Mouse (Mus musculus): Measurements from ENCODE around the gene Dda1.

Dda1 gene

DNA sequence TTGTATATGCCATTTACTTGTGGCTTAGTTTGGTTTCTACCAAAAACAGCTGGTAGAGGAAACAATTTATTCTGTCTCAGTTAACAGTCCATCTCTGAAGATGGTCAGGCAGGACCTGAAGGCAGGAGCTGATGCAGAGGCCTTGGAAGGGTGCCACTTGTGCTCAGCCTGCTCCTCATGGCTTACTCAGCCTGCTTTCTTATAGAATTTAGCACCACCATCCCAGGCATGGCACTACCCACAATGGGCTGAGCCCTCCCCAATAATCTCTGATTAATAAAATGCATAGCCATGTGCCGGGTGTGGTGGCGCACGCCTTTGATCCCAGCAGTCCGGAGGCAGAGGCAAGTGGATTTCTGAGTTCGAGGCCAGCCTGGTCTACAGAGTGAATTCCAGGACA lies 2.8 kb upstream of the Dda1 start:
- intact Hi-C loops (cut with DNase I): no loop called here

DNA sequence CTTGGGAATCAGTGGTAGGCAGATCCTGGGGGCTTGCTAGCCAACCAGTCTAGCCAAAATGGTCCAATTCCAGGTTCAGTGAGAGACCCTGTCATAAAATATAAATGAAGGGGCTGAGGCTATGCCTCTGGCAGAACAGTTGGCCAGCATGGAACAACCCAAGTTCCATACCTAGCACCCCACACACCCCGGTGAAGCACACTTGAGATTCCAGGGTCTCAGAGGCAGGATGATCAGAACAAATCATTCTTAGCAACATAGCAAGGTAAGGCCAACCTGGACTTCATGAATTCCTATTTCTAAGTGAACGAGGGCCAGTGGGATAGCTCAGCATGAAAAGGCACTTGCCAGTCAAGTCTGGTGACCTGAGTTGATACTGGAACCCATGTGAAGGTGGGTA lies 1.8 kb upstream of the Dda1 start:
- intact Hi-C loops (cut with DNase I): no loop called here

DNA sequence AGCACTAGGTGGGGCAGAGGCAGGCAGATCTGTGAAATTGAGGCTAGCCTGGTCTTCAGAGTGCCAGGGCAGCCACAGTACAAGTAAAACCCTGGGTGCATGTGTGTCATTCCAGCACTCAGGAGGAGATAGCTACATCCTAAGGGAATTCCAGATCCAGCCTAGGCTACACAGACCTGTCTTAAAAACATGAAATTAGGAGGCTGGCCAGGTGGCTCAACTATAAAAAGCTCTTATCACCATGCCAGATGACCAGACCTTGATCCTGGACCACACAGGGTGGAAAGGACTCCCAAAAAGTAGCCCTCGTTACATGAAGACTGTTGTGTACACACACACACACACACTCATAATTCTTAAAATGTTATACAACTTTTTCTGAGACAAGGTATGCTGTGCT lies 998 bp upstream of the Dda1 start:
- intact Hi-C loops (cut with DNase I): no loop called here

DNA sequence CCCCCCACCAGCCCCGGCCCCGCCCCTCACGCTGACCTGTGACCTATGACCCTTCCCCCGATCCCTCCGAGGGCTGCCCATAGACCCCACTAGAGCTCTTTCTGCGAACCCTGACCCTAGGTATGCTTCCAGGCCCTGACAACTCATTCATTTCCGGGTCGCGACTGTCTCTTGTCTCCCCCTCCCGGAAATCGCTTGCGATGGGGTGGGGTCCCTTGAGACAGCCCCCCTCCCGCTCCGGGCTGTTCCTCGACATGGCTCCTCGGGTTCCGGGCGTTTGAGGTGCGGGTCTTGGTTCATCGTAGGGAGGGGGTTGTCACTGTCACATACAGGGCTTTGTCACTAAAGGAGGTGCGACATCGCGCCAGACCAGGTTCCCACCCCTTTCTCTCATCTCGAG lies 412 bp downstream of the Dda1 start:
- intact Hi-C loops (cut with DNase I): no loop called here

DNA sequence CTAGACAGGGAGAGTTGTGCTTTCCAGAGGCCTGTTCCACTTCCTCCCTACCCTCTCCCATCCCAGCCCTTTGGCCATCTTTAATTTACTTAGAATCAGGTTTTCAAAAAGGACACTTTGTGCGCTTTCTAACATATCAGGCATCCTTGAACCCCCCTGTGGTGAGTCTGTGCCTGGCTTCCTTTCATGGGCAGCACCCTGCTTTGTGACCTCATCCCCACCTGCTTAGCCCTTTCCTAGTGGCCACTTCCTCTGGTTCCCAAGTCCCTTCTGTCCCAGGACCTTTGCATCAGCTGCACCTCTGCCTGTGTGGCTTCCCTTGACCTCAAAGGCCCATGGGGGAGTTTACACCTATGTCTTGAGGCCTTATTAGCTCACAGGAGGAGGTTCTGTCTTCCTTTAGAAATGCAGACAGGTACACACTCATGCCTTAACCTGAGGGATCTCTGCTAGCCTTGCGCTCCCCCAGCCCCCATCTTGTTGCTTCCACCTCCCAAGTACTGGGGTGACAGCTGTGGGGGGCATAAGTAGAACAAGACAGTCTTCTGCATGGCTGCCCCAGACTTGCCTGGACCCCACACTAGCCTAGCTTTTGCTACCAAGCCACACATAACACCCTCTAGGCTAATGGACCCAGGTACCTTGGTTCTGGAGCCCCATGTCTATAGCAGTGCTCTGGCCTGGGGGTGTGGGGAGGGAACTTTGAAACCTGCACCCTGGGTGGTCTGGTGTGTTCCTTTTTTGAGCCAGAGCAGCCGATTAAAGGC lies 1.3 kb downstream of the Dda1 start:
- intact Hi-C loops (cut with DNase I): no loop called here

DNA sequence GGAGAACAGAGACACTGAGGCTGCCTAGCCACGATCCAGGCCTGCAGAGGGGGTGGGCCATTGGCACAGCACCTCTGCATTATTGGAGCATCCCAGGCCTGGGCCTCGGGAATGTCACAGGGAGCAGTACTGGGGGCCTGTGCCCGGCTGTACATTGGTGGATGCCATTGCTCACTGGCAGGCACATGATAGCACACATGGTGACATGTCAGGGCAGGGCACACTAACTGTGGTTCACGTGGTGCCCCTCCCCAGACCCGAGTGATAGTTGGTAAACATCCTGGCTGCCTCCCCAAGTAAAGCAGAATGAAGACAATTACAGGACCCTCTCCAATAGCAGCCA lies 1.9 kb downstream of the Dda1 start:
- intact Hi-C loops (cut with DNase I): no loop called here

DNA sequence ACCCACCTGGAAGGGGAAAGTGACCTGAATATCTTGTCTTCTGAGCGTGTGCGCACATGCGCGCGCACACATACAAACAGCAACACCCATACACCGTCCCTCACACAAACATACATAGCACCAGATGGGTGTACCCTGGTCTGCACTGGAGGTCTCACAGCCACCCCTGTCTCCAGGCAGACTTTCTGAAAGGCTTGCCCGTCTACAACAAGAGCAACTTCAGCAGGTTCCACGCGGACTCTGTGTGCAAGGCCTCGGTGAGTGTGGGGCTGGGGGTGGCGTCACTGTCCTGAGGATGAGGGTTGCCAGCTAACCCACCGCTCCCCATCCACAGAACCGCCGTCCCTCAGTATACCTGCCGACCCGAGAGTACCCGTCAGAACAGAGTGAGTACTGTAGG lies 2.9 kb downstream of the Dda1 start:
- intact Hi-C loops (cut with DNase I): no loop called here

DNA sequence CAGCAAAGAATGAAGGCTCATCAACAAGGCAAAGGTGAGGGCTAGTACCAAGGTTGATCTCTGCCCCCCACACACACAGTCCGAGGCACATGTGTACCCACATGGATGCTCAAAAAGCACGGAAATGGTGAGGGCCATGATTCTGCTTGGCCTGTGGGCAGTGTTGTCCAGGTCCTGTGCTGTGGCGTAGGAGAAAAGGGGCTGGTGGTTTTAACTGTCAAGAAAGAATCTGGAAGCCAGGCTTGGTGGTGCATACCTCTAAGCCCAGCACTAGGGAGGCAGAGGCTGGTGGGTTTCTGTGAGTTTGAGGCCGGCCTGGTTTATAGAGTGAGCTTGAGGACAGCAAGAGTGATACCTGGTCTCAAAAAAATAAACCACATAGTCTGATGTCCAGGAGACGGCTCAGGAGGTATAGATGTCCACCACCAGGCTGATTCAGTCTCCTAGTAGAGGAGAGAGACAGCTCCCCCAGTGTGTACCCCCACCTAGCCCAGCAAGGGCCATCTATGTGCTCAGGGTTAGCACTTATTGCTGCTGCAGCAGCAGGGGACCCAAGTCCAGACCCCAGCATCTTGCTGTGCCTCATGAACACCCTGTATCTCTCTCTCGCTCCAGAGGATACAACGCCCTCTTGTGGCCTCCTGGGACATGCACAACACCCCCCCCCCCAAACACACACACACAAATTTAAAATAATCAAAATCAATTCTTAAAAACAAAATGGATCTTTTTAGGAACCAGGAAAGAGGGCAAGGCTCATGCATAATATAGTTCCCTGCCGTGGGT lies 3.8 kb downstream of the Dda1 start:
- intact Hi-C loops (cut with DNase I): no loop called here

DNA sequence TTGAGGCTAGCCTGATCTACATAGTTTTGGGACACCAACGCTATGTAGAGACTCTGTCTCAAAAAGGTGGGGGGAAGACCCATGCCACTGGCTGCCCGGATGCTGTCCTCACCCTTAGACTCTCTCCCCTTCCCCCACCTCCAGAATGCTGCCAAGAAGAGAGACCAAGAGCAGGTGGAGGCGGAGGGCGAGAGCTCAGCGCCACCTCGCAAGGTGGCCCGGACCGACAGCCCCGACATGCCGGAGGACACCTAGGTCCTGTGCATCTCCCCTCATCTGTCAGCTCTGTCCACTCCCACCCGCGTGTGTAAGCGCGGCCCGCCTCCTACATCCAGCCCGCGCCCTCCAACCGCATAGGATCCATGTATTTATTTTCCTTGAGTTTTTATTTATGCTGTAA lies 5.3 kb downstream of the Dda1 start:
- intact Hi-C loops (cut with DNase I): no loop called here

DNA sequence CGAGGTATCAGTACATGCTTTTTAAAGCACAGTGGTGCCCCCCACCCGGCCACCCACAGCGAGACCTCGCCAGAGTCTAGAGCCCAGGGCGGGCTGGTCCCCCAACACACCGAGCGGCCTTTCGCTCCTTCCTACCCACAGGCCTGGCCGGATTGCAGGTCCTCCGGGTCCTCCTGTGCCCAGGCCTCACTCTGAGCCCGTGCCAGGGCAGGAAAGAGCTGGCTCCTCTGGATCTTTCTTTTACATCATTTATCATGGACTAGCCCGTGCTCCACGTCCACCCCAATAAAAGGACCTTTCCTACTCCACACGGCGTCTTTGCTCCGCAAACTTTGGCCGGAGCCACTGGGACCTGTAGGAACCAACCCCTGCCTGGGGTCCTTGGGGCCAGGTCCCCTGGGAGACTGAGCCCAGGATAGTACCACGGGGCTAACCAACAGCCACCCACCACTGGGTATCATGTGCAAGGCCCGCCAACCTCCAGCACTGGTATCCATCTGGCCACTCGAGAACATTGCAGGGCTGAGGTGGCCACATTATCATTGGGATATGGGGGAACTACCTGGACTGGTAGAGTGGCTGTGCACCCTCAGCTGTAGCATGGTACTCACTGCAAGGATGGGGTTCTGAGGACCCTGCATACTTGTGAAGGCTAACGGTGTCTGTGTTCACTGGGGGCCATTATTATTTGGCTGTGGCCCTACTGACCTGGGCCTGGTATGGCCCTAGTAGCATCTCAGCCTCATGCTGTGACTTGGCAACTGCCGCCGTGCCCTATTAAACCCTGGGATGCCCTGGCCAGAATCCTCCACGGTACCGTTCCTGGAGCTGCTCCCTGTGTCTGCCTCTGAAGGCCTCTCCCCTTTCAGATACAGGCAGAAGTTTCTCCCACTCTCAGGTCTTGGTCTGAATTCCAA lies 6.0 kb downstream of the Dda1 start:
- intact Hi-C loops (cut with DNase I): no loop called here

DNA sequence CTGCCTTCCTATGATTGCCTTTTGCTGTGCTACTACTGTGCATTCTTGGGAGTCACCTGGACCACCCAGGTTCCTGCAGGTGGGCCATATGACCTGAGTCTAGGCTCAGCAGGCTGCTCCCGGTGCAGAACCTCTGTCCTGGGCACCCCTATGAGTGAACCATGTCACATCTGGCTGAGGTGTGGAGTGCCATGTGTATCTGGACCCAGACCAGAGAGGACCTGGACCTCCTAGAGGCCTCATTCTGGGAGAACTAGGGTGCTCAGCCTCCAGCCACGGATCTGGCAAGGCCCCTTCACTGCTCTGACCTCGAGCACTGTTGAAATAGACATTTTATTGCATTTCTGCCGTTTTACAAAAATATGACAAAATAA lies 6.7 kb downstream of the Dda1 start:
- intact Hi-C loops (cut with DNase I): no loop called here

DNA sequence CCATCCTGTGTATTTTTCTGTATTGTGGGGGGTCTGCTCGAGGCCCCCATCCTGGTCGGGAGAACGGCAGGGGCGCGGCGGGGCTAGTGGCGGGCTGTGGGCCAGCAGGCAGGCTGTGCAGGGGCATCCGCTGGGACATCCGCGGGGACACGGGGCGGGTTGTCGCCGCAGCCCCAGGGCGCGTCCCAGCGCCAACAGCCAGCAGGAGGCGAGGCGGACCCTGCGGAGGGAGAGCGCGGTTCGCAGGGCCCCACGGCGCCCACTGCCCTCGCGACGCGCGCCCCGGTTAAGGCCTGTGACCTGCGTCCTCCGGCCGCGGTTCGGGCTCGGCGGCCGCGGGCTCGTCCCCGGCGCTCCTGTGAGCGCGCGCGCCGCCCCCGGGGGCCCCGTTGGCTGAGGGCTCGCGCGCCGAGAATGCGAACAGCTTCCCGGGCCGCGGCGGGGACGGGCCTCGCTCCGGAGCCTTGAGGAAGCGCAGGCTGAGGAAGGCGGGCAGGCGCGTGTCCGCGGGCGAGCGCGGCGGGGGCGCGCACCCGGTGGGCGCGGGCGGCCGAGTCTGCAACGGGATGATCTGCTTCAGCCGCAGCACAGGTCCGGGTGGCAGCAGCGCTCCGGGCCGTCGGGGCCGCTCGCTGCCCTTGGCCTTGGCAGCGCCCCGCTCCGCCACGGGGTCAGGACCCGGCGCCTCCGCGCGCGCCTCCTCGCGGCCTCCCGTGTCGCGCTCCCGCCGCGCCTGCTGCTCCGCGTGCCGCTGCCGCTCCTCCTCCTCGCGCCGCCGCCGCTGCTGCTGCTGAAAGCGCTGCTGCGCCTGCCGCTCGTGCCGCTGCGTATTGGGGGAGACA lies 7.3 kb downstream of the Dda1 start:
- intact Hi-C loops (cut with DNase I): no loop called here

DNA sequence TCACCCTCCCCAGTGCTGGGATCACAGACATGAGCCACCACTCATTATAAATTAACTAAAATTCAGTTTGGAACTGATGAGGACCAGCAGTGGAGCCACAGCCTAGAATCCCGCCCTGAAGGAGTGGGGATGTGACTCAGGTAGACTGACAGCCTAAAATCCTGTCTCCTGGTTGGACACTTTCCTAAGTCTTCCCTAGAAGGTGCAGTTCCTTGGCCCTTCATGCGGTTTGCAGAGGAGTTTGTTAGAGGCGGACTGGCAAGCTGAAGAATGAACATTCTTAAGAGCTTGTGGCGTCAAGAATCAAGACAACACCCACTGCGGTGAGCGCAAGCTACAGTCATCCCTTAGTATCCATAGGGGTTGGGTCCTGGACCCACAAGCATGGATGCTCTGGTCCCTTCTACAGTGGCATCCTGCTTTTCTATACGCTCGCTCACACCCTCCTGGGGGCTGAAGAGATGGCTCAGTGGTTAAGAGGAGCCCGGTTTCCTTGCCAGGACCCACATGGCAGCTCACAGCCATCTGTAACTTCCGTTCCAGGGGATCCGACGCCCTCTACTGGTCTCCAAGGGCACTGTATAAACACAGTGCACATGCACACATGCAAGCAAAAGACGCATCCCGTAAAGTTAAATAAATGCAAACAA lies 8.3 kb downstream of the Dda1 start:
- intact Hi-C loops (cut with DNase I): no loop called here

DNA sequence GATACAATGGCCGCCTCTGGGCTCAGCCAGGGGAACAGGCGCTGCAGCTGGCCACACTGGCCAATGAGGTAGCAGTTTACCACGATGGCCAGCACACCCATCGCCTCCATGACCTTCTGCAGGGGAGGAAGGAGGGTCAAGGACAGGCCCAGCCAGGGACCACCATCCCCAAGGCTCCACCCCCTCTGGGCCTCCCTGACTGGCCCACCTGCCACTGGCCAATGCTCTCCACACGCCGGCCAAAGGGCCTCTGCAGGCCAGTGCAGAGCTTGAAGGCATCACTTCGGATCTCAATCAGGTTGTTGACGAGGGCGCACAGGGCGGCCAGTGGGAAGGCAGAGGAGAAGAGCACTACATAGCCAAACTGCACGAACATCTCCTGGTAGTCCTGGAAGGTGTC lies 9.9 kb downstream of the Dda1 start:
- intact Hi-C loops (cut with DNase I): no loop called here

DNA sequence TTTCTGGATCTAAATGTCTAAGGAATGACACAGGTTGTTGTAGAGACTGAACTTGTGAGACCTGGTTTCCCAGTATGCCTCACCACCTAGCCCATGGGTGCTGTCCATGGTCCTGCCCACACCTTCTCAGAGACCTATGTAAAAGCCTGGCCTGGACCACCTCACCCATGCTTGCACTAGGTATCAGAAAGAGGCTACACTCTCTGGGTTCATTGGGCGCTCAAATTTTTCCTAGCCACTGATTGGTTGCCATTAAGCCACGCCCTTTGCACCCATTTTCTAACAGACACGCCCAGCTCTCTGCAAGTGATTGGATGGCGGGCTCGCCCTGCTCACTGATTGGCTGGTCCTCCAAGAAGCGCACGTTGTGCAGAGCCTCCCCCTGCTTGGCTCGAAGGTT lies 14.9 kb downstream of the Dda1 start:
- intact Hi-C loops (cut with DNase I): no loop called here

DNA sequence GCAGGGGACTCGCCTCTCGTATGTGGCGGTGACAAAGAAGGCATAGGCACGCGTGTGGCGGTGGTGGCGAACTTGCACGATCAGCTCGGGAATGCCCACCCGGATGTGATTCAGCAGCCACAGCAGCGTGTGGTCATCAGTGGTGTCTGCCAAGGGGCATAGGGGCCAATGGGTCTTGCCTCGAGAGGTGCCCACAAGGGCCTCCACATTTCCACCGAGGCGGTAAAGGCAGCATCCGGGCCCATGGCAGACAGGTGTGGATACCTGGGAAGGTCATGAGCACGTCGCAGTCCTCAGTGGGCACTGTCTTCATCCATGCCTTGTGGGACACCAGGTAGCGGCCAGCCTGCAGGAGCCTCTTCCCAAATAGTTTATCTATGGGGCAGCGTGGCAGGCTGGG lies 15.7 kb downstream of the Dda1 start:
- intact Hi-C loops (cut with DNase I): no loop called here

DNA sequence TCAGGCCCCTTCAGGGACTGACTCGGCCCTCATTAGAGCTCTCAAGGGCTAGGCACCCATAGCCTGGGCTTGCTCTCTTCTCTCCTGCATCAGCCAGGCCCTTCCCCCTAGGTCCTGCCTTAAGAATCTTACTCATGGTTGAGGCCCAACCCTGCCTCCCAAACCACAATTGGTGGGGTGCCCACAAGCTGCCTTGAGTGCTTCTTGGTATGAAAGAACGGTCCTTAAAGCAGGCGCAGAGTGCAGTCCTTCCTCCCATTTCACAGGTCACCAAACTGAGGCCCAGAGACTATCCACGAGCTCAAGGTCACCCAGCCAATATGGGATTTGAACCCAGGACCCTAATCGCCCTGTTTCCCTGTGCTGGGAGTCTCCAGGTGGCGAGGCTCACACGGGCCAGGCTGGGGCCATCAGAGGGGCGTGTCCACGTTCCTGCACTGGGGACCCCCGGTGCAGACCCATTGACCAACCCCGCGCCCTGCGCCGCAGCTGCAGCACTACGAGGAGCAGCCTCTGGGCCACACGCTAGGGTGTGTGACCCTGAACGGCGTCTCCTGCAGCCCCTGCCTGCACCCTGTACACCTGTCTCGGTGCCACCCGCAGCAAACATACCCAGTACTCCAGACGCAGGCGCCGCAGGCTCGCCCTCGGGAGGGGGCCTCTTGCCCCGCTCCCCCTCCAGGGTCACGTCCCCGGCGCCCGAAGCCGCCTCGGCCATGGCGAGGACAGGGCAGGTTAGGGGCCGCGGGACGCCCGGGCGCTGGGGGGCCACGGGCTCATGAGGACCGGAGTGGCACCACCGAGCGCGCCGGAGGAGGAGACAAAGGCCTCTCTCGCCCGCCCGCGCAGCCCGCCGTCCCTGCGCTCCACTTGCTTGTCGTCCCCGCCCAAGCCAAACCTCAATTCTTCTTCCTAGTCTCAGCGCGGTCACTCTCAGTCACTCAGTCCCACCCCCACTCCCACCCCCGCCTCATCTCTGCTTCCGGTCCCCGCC lies 16.4 kb downstream of the Dda1 start, which contains the start of gene Ano8:
TSS of gene Ano8 (minus strand) at position 822 of the 994 bp plus-strand sequence.
- intact Hi-C loops (cut with DNase I): no loop called here

DNA sequence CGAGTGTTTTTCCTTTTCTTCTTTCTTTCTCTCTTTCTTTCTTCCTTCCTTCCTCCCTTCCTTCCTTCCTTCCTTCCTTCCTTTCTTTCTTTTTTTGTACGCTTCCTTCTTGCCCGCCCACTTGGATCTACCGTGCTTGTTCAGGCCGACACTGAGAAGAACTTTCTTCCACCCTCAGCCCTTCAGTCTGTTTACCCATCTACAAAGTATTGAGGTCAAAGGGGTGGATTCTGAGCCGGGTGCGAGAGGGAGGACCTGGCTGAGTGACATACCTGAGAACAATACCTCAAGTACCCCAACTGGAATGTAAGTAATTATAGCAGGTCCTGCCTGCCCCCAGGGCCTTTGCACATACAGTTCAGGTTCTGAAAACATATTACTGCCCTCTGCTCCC lies 17.1 kb downstream of the Dda1 start:
- intact Hi-C loops (cut with DNase I): no loop called here

DNA sequence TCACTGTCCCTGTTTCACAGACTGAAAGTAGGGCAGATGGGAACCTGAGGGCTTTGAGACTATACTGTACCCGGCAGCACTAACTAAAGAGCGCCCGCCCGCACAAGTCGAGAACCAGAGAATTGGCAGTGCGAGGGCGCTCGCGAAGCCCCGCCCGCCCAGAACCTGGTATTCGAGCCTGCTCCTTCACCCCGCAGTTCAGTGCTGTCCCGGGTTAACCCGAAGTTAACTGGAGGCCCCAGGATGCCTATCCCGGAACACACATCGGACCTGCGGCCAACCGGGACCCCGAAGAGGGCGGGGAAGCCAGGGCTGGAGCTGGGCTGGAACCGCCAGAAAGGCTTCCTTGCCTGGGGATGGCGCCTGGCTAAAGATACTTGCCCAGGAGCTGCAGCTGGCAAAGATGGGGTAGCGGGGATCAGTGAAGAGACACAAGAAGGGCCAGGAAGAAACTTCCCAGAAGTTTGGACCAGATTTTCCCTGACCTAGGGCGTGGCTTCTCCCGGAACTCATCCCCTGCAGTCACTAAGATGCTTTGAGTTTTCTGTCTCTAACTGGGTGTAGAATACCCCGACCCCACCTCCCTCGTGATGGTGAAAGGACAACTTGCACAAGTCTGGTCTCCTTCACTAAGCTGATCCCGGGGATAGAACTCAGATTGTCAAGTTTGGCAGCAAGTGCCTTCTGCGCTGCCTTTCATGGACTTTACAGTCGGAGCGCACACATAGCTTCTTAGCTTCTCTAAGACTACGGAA lies 18.9 kb downstream of the Dda1 start, which contains the start of gene Gtpbp3:
TSS of gene Gtpbp3 (plus strand) at position 413 of the 755 bp plus-strand sequence.
- intact Hi-C loops (cut with DNase I): no loop called here

Measured in adrenal gland (tissue).